In genomic region chr13:12133549-12133948, GRCm38 (mm10) we compare ENCODE assay signal across 13 mouse cellular contexts. TPM values are rescaled to one million over a fixed set of nuclear protein-coding genes. Genes with fewer than 3 reads are reported as not detected.
A peak's percentile ranks its signal among the peaks of the same experiment; 100 is the strongest.
DNase-seq lines count a peak whose midpoint lies in the region; ATAC-seq and TF ChIP-seq lines count a peak whose summit lies in the region.
"Had no signal": no experiment of that assay in that cellular context is flagged by ENCODE, and none has a peak within 500 bp of the region (broad histone marks: within the 10 kb centered on the region; RNA-seq: fewer than 3 reads in every experiment).

No protein-coding gene starts in this region.

- no peak for TF ChIP-seq EP300 in liver, postnatal 0 days (IDR thresholded peaks at IDR 0.05; ENCODE audit: low read depth)

- no peak for ATAC-seq in liver, postnatal 0 days
- ATAC-seq in heart, embryonic 11.5 days (replicated peaks; ENCODE audit: insufficient number of reproducible peaks, low FRiP score, low TSS enrichment) = peak; percentile 81
- no peak for ATAC-seq in monocyte, adult 5-6 weeks (replicated peaks; ENCODE audit: insufficient number of reproducible peaks, low FRiP score, low TSS enrichment, poor library complexity, severe bottlenecking)
- ATAC-seq: inflammation-experienced regulatory T-cells, adult 6 months had no signal

- peak; percentile 29 for DNase-seq in liver
- no peak for DNase-seq in liver, postnatal 0 days
- DNase-seq in heart, postnatal 36 days = peak; percentile 62 to 63
- DNase-seq in lung, postnatal 36 days = peak; percentile 21
- DNase-seq in adrenal gland, postnatal 25 days = no peak
- no peak for DNase-seq in gastrocnemius, postnatal 14 days
- DNase-seq: adrenal gland, postnatal 10 days; cerebellum, postnatal 14 days; midbrain, embryonic 14.5 days had no signal

- H3K9me3 ChIP-seq in liver, postnatal 0 days (ENCODE audit: low read length) = no peaks in the 10 kb centered on the region
- no peaks in the 10 kb centered on the region for H3K9me3 ChIP-seq in heart, embryonic 11.5 days (replicated peaks; ENCODE audit: control insufficient read depth, low read length)
- H3K9me3 ChIP-seq: neural tube, embryonic 13.5 days had no signal

- H3K4me3 ChIP-seq in liver, postnatal 0 days (ENCODE audit: low read depth, low read length) = no peak overlapping the region
- no peak overlapping the region for H3K4me3 ChIP-seq in heart, embryonic 11.5 days (ENCODE audit: low read depth, low read length)
- H3K4me3 ChIP-seq: neural tube, embryonic 13.5 days had no signal

- intact Hi-C loops in heart, postnatal 36 days (cut with DNase I) = loop anchor here (1.0 to 2.0 kb wide), 2 partner anchors 29 to 63 kb away; no protein-coding TSS in a partner anchor
- intact Hi-C loops in gastrocnemius, postnatal 14 days (cut with DNase I; ENCODE audit: low total_unique reads) = no loop called here

- no peak overlapping the region for H3K4me2 ChIP-seq in liver, postnatal 0 days (ENCODE audit: low read depth, low read length)
- H3K4me2 ChIP-seq in heart, embryonic 11.5 days = peak overlapping the region; percentile 44
- H3K4me2 ChIP-seq: neural tube, embryonic 13.5 days had no signal

- no peaks in the 10 kb centered on the region for H3K36me3 ChIP-seq in liver, postnatal 0 days (replicated peaks; ENCODE audit: insufficient read depth, low read length)
- H3K36me3 ChIP-seq in heart, embryonic 11.5 days (ENCODE audit: control insufficient read depth, insufficient read depth, low read length) = no peaks in the 10 kb centered on the region
- H3K36me3 ChIP-seq: neural tube, embryonic 13.5 days had no signal

- H3K9ac ChIP-seq in liver, postnatal 0 days (replicated peaks) = no peak overlapping the region
- 0 out of 2 replicates have a peak overlapping the region, but pooled peaks have one; percentile 16 for H3K9ac ChIP-seq in heart, embryonic 11.5 days (ENCODE audit: low read depth, low read length)
- H3K9ac ChIP-seq: neural tube, embryonic 13.5 days had no signal

- H3K27ac ChIP-seq in liver, postnatal 0 days (ENCODE audit: low read depth) = no peak overlapping the region
- H3K27ac ChIP-seq in heart, embryonic 11.5 days (ENCODE audit: low read depth, low read length) = peak overlapping the region; percentile 96
- H3K27ac ChIP-seq: neural tube, embryonic 13.5 days had no signal

- 58% methylated on average over 7 of the region's 7 CpGs for WGBS in liver, postnatal 0 days (ENCODE audit: insufficient replicate concordance)
- WGBS in heart, embryonic 11.5 days (ENCODE audit: insufficient replicate concordance) = 19% methylated on average over 7 of the region's 7 CpGs

- TF ChIP-seq CTCF in liver, postnatal 0 days (IDR thresholded peaks at IDR 0.05; ENCODE audit: low read depth) = no peak

- no peaks in the 10 kb centered on the region for H3K27me3 ChIP-seq in liver, postnatal 0 days (ENCODE audit: insufficient read depth, low read length)
- H3K27me3 ChIP-seq in heart, embryonic 11.5 days (ENCODE audit: control insufficient read depth, insufficient read depth, low read length) = no peaks in the 10 kb centered on the region
- H3K27me3 ChIP-seq: neural tube, embryonic 13.5 days had no signal

- 0 out of 2 replicates have a peak, but pooled peaks cover 4% of the 10 kb centered on the region for H3K4me1 ChIP-seq in liver, postnatal 0 days (ENCODE audit: insufficient read depth)
- peaks cover 39% of the 10 kb centered on the region for H3K4me1 ChIP-seq in heart, embryonic 11.5 days (ENCODE audit: control insufficient read depth, insufficient read depth, low read length)

RNA-seq across cellular contexts. Expression of gene Ryr2, which starts 26.8 kb away (rescaled TPM):
- 0.12 and 0.16 TPM in 2 replicates for polyA plus RNA-seq in liver, postnatal 0 days (2015; fragmentation: Nextera tagmentation; extraction: Ambion mirVana)
- 35.6 and 46.7 TPM in 2 replicates for polyA plus RNA-seq in heart, embryonic 11.5 days (2014; fragmentation: Nextera tagmentation; extraction: Ambion mirVana)
- 1,000 to 10,000 TPM in 1 of 2 experiments, 100 to 1,000 TPM in 1; 988 to 1,013 TPM for total RNA-seq in heart, postnatal 36 days (2021)
- 0.19 TPM in 1 of 3 replicates, not detected in the others for total RNA-seq in monocyte, adult 5-6 weeks (2017)
- 19.6 and 20.1 TPM in 2 replicates for total RNA-seq in adrenal gland, postnatal 25 days (2021)
- total RNA-seq in gastrocnemius, postnatal 14 days (2021) = under 1 TPM; 0.23 to 0.40 TPM
- polyA plus RNA-seq: inflammation-experienced regulatory T-cells, adult 6 months had no signal

Comparison
In these comparisons a context has a peak if more than half of its experiments do, and no peak if none do; other contexts are left out.
1. DNase-seq: peak in liver (single experiment), heart, postnatal 36 days (2 of 2) and lung, postnatal 36 days (single experiment); none in liver, postnatal 0 days (single experiment), adrenal gland, postnatal 25 days (single experiment) and gastrocnemius, postnatal 14 days (single experiment).
2. RNA of gene Ryr2, which starts 26.8 kb away (total RNA-seq): 988 to 1,013 TPM in heart, postnatal 36 days; 19.6 to 20.1 TPM in adrenal gland, postnatal 25 days, 0.23 to 0.40 TPM in gastrocnemius, postnatal 14 days and 0.19 TPM in monocyte, adult 5-6 weeks; every median in the first group is over 10 times any median in the second.